Mouse (Mus musculus): ENCODE results near the gene Gm19684.
"Not testable (repeated sequence)": the region's sequence is repeated elsewhere in the genome, so short reads cannot be mapped to it uniquely, and the experiment has no call there.

DNA sequence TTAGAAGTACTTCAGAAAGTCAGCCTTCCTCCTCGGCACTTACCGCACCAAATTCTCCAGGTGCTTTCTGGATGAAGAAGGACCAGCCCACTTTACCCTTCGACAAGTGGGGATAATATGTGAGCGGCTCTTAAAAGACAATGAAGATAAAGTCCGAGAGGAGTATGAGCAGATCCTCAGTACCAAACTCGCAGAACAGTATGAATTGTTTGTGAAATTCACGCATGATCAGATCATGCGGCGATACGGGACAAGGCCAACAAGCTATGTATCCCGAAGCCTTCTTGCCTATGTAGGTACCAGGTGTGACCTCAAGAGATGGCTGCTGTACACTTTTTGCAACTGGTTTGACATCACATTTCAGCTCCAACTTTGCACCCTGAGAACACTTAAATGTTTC is 36.8 kb downstream of the Gm19684 start:
- TF ChIP-seq CTCF (IDR thresholded peaks at IDR 0.05; ENCODE audit: low read depth); EP300 (optimal IDR thresholded peaks at IDR 0.05): not testable (repeated sequence)
